Mouse (Mus musculus) spleen, postnatal 10 days (tissue): ENCODE results near the gene Gm20826.
"Not testable (repeated sequence)": the region's sequence is repeated elsewhere in the genome, so short reads cannot be mapped to it uniquely, and the experiment has no call there.

ENCODE experiments used
- DNase-seq, 2 experiments: peaks; one replicate each; pipeline ENCODE4 v3.0.0; 2021 to 2022; ENCODE audit warnings: low spot score in 2 of 2

Gm20826 gene

DNA sequence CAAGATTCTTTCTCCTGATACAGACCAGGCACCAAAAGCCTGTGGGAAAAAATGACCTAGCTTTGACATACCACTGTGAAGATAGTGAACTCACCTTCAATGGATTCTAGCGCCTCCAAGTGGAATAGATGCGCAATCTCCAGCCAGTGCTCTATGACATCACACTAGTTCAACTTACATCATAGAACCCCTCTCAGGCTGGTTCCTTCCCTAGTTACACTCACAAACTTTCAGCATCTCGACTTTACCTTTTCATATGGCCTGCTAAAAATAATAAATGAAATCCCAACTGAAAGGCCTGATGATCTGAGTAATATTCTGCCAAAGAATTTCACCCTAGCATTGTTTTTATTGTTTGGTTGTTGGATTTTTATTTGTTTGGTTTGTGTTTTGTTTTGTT is at the start of gene Gm20826:
Gm20826 (minus strand) TSS at position 101 of the 400 bp plus-strand sequence.
- not testable (repeated sequence) for DNase-seq
